Mouse (Mus musculus) frontal cortex, postnatal 14 days (tissue): Measurements from ENCODE around the gene Fblim1.

ENCODE experiments used
- DNase-seq, 2 experiments: peaks; one replicate each; pipeline ENCODE4 v3.0.0; 2022; ENCODE audit warnings: low spot score in 2 of 2

Fblim1 gene

GRCm38 (mm10) chr4:141605861-141606260 lies at the start of gene Fblim1:
Fblim1 (minus strand) TSS chr4:141606096.
- no peak for DNase-seq

- no peak for DNase-seq
These were observed 48.6 kb upstream of the Fblim1 start for GRCm38 (mm10) chr4:141654509-141654908.

GRCm38 (mm10) chr4:141653813-141654212 lies 47.9 kb upstream of the Fblim1 start:
- no peak for DNase-seq

- DNase-seq: no peak
These were observed 47.1 kb upstream of the Fblim1 start for GRCm38 (mm10) chr4:141653044-141653443.

GRCm38 (mm10) chr4:141651944-141652343 lies 46.0 kb upstream of the Fblim1 start:
- DNase-seq: no peak

GRCm38 (mm10) chr4:141651286-141651685 lies 45.4 kb upstream of the Fblim1 start:
- DNase-seq: no peak

- peak in 1 of 2 experiments; percentile 29 for DNase-seq
These were observed 43.3 kb upstream of the Fblim1 start for GRCm38 (mm10) chr4:141649244-141649643.

GRCm38 (mm10) chr4:141648262-141648661 lies 42.4 kb upstream of the Fblim1 start:
- no peak for DNase-seq

GRCm38 (mm10) chr4:141647187-141647586 lies 41.3 kb upstream of the Fblim1 start:
- DNase-seq: no peak

- DNase-seq: no peak
These were observed 40.1 kb upstream of the Fblim1 start for GRCm38 (mm10) chr4:141645988-141646387.

- peak in 1 of 2 experiments; percentile 46 for DNase-seq
These were observed 37.4 kb upstream of the Fblim1 start for GRCm38 (mm10) chr4:141643118-141643855.

GRCm38 (mm10) chr4:141641961-141642811 lies 36.3 kb upstream of the Fblim1 start:
- no peak for DNase-seq

- DNase-seq: no peak
These were observed 35.5 kb upstream of the Fblim1 start for GRCm38 (mm10) chr4:141641353-141641771.

- no peak for DNase-seq
These were observed 33.6 kb upstream of the Fblim1 start for GRCm38 (mm10) chr4:141639474-141639873.

- DNase-seq: no peak
These were observed 30.8 kb upstream of the Fblim1 start for GRCm38 (mm10) chr4:141636693-141637092.

- DNase-seq: no peak
These were observed 30.1 kb upstream of the Fblim1 start for GRCm38 (mm10) chr4:141635991-141636390.

GRCm38 (mm10) chr4:141632111-141632873 lies 26.4 kb upstream of the Fblim1 start:
- no peak for DNase-seq

GRCm38 (mm10) chr4:141631250-141631649 lies 25.4 kb upstream of the Fblim1 start:
- no peak for DNase-seq

- no peak for DNase-seq
These were observed 24.1 kb upstream of the Fblim1 start for GRCm38 (mm10) chr4:141630021-141630420.

GRCm38 (mm10) chr4:141628661-141629060 lies 22.8 kb upstream of the Fblim1 start:
- DNase-seq: no peak

- no peak for DNase-seq
These were observed 21.6 kb upstream of the Fblim1 start for GRCm38 (mm10) chr4:141627502-141627901.
